ENCODE assay signal across 9 mouse cellular contexts in genomic region chr3:104360325-104360724, GRCm38 (mm10).
DNase-seq lines count a peak whose midpoint lies in the region; ATAC-seq lines count a peak whose summit lies in the region.
"Had no signal": no experiment of that assay in that cellular context is flagged by ENCODE, and none has a peak within 500 bp of the region (broad histone marks: within the 10 kb centered on the region; RNA-seq: fewer than 3 reads in every experiment).

No protein-coding gene starts in this region.

- no peaks in the 10 kb centered on the region for H3K36me3 ChIP-seq in limb, embryonic 12.5 days
- H3K36me3 ChIP-seq in limb, embryonic 10.5 days = no peaks in the 10 kb centered on the region
- no peaks in the 10 kb centered on the region for H3K36me3 ChIP-seq in heart, embryonic 10.5 days

- no peak for ATAC-seq in limb, embryonic 12.5 days (ENCODE audit: insufficient number of reproducible peaks, insufficient read depth, low FRiP score, low TSS enrichment, low read depth)

- H3K9ac ChIP-seq in limb, embryonic 12.5 days (replicated peaks) = no peak overlapping the region

- no peaks in the 10 kb centered on the region for H3K9me3 ChIP-seq in limb, embryonic 12.5 days
- no peaks in the 10 kb centered on the region for H3K9me3 ChIP-seq in limb, embryonic 10.5 days (replicated peaks)
- no peaks in the 10 kb centered on the region for H3K9me3 ChIP-seq in heart, embryonic 10.5 days

- WGBS in limb, embryonic 12.5 days = 49% methylated on average over 5 of the region's 5 CpGs
- 64% methylated on average over 5 of the region's 5 CpGs for WGBS in limb, embryonic 10.5 days
- WGBS in heart, embryonic 10.5 days = 42% methylated on average over 5 of the region's 5 CpGs

- no peak overlapping the region for H3K4me3 ChIP-seq in limb, embryonic 12.5 days (replicated peaks)
- no peak overlapping the region for H3K4me3 ChIP-seq in limb, embryonic 10.5 days
- no peak overlapping the region for H3K4me3 ChIP-seq in heart, embryonic 10.5 days

- H3K27me3 ChIP-seq in limb, embryonic 12.5 days = no peaks in the 10 kb centered on the region; the same call in 1 of the 2 replicates
- H3K27me3 ChIP-seq in limb, embryonic 10.5 days (ENCODE audit: low read depth, poor library complexity, severe bottlenecking) = no peaks in the 10 kb centered on the region
- H3K27me3 ChIP-seq in heart, embryonic 10.5 days (ENCODE audit: insufficient read depth, poor library complexity, severe bottlenecking) = no peaks in the 10 kb centered on the region

- H3K4me1 ChIP-seq in limb, embryonic 12.5 days (replicated peaks) = peaks cover 22% of the 10 kb centered on the region
- H3K4me1 ChIP-seq in limb, embryonic 10.5 days = peaks cover 16% of the 10 kb centered on the region
- peaks cover 40% of the 10 kb centered on the region for H3K4me1 ChIP-seq in heart, embryonic 10.5 days

- no peak for DNase-seq in limb, embryonic 10.5 days (ENCODE audit: low spot score)
- DNase-seq in heart, embryonic 10.5 days (ENCODE audit: low spot score) = no peak
- peak; percentile 63 for DNase-seq in kidney, postnatal 14 days
- peak; percentile 21 for DNase-seq in skeletal muscle tissue, adult 2 months (ENCODE audit: low read depth, low spot score)
- no peak for DNase-seq in frontal cortex, postnatal 25 days (ENCODE audit: low spot score in 2 of 2)
- DNase-seq in spleen, postnatal 10 days (ENCODE audit: low spot score in 2 of 2) = no peak
- no peak for DNase-seq in cerebellum, postnatal 10 days
- DNase-seq: right cerebral cortex, postnatal 4 days had no signal

- no peak overlapping the region for H3K4me2 ChIP-seq in limb, embryonic 12.5 days

- 0 out of 2 replicates have a peak overlapping the region, but pooled peaks have one; percentile 12 for H3K27ac ChIP-seq in limb, embryonic 12.5 days
- no peak overlapping the region for H3K27ac ChIP-seq in limb, embryonic 10.5 days
- peak overlapping the region; percentile 65 for H3K27ac ChIP-seq in heart, embryonic 10.5 days

Comparison
In these comparisons a context has a peak if more than half of its experiments do, and no peak if none do; other contexts are left out.
1. DNase-seq: peak in kidney, postnatal 14 days (single experiment) and skeletal muscle tissue, adult 2 months (single experiment); none in limb, embryonic 10.5 days (single experiment), heart, embryonic 10.5 days (single experiment), frontal cortex, postnatal 25 days (0 of 2), spleen, postnatal 10 days (0 of 2) and cerebellum, postnatal 10 days (0 of 2).